Mouse (Mus musculus) stomach, postnatal 0 days (tissue): ENCODE measurements around the gene Fkbp1b. TPM values are rescaled to one million over a fixed set of nuclear protein-coding genes. Genes with fewer than 3 reads are reported as not detected.
A peak's percentile ranks its signal among the peaks of the same experiment; 100 is the strongest.

Source experiments
- ATAC-seq: fragments of 200-750 bp; cut with Nextera tagmentation; 2 replicates; pipeline ENCODE4 v1.8.0; 2017; ENCODE audit not compliant: low FRiP score, low TSS enrichment
- DNase-seq: peaks from one replicate; pipeline ENCODE4 v3.0.0-alpha.2; 2016; ENCODE audit warnings: low spot score
- H3K27ac ChIP-seq: fragments of 300-500 bp; sonication (generic); replicated peaks from 2 replicates; pipeline ENCODE4 v1.5.1; 2014; ENCODE audit warnings: mild to moderate bottlenecking, control low read depth
- H3K27me3 ChIP-seq: fragments of 300-500 bp; sonication (generic); 2 replicates; pipeline ENCODE4 v1.6.1; 2014; ENCODE audit warnings: low read length; ENCODE audit not compliant: control insufficient read depth, insufficient read depth
- H3K36me3 ChIP-seq: fragments of 300-500 bp; sonication (generic); 2 replicates; pipeline ENCODE4 v1.6.1; 2014; ENCODE audit warnings: low read length, mixed read lengths; ENCODE audit not compliant: control insufficient read depth, insufficient read depth
- H3K4me1 ChIP-seq: fragments of 300-500 bp; sonication (generic); replicated peaks from 2 replicates; pipeline ENCODE4 v1.6.1; 2014; ENCODE audit warnings: antibody characterized with exemption; ENCODE audit not compliant: control insufficient read depth, insufficient read depth
- H3K4me2 ChIP-seq: fragments of 300-500 bp; sonication (generic); replicated peaks from 2 replicates; pipeline ENCODE4 v1.6.1; 2014; ENCODE audit warnings: low read depth, mild to moderate bottlenecking, control low read depth, moderate library complexity
- H3K4me3 ChIP-seq: fragments of 300-500 bp; sonication (generic); 2 replicates; pipeline ENCODE4 v1.5.1; 2014; ENCODE audit warnings: low read depth, low read length, control low read depth
- H3K9ac ChIP-seq: fragments of 300-500 bp; sonication (generic); 2 replicates; pipeline ENCODE4 v1.6.1; 2014; ENCODE audit warnings: mild to moderate bottlenecking, low read length, control low read depth, mixed read lengths
- H3K9me3 ChIP-seq: fragments of 300-500 bp; sonication (generic); 2 replicates; pipeline ENCODE4 v1.6.1; 2016; ENCODE audit warnings: low read length; ENCODE audit not compliant: control insufficient read depth
- CTCF ChIP-seq: IDR thresholded peaks from 2 replicates; pipeline ENCODE4 v1.5.1; 2016; ENCODE audit warnings: antibody characterized with exemption, low read depth, mild to moderate bottlenecking, moderate library complexity
- EP300 ChIP-seq: optimal IDR thresholded peaks from 2 replicates; pipeline ENCODE3; 2016; ENCODE audit warnings: antibody characterized with exemption
- WGBS: fragments of 180-500 bp; shearing (Covaris S2); extraction: QIAGEN DNeasy Blood & Tissue Kit; methylation state at CpG from one replicate; pipeline ENCODE4 v1.1.7; 2014; 5-methylcytosine and 5-hydroxymethylcytosine counted together
- polyA plus RNA-seq: library from polyadenylated mRNA; unstranded; fragments of >200 nt; fragmentation: Nextera tagmentation; extraction: Ambion mirVana; gene quantifications from 2 replicates; pipeline ENCODE4 v1.2.1, GENCODE M21; 2015

Fkbp1b gene
- polyA plus RNA-seq, 1 experiment from 2014 or later = 8.3 TPM

- Histone ChIP-seq H3K36me3 (no peaks in the 10 kb centered on the region), H3K4me1 (no peaks in the 10 kb centered on the region; the same call in 1 of the 2 replicates), H3K27ac (no peak overlapping the region), H3K9me3 (no peaks in the 10 kb centered on the region), H3K4me2 (no peak overlapping the region), H3K27me3 (no peaks in the 10 kb centered on the region), H3K9ac (no peak overlapping the region), H3K4me3 (no peak overlapping the region)
- ATAC-seq = no peak
- no peak for DNase-seq
- TF ChIP-seq CTCF = no peak
- WGBS = 88% methylated on average over 8 of the region's 8 CpGs
Observed at GRCm38 (mm10) chr12:4842456-4842855, 1.1 kb upstream of the Fkbp1b start.

- H3K27me3 ChIP-seq = no peaks in the 10 kb centered on the region
- no peaks in the 10 kb centered on the region for H3K36me3 ChIP-seq
- no peak for TF ChIP-seq EP300
- no peak for TF ChIP-seq CTCF
- WGBS = 1% methylated on average over 11 of the region's 11 CpGs
- no peaks in the 10 kb centered on the region; the same call in 1 of the 2 replicates for H3K4me1 ChIP-seq
- H3K9me3 ChIP-seq = no peaks in the 10 kb centered on the region
- DNase-seq (no peak), ATAC-seq (no peak)
- peak overlapping the region; percentile 67; the same call in 1 of the 2 replicates for H3K9ac ChIP-seq
- H3K4me2 ChIP-seq = peak overlapping the region; percentile 100
- peak overlapping the region; percentile 69 for H3K4me3 ChIP-seq
- H3K27ac ChIP-seq = no peak overlapping the region
Observed at GRCm38 (mm10) chr12:4840741-4841140, 650 bp downstream of the Fkbp1b start.

DNA sequence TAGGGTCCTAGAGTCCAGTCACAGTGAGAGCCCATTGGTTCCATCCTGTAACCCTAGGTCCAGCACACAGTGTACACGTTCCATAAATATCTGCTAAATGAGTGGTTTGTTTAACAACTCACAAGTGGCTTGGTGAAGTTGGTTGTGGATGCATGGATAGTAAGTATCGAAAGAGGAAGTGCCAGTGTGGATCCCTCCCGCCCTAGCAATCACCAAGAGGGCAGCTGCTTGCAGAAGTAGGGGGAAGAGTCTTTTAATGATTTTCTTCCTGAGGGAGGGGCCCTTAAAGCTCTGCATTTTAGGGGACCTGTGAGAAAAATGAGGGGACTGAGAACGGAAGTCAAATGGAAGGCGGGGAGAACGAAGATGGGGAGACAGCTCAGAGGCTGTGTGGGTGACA is 1.4 kb downstream of the Fkbp1b start:
- Histone ChIP-seq H3K9ac (no peak overlapping the region), H3K4me3 (no peak overlapping the region), H3K36me3 (no peaks in the 10 kb centered on the region), H3K9me3 (no peaks in the 10 kb centered on the region), H3K27me3 (no peaks in the 10 kb centered on the region), H3K4me2 (no peak overlapping the region), H3K27ac (no peak overlapping the region), H3K4me1 (no peaks in the 10 kb centered on the region; the same call in 1 of the 2 replicates)
- no peak for ATAC-seq
- 66% methylated on average over 6 of the region's 6 CpGs for WGBS
- no peak for DNase-seq
- TF ChIP-seq CTCF (no peak), EP300 (no peak)

DNA sequence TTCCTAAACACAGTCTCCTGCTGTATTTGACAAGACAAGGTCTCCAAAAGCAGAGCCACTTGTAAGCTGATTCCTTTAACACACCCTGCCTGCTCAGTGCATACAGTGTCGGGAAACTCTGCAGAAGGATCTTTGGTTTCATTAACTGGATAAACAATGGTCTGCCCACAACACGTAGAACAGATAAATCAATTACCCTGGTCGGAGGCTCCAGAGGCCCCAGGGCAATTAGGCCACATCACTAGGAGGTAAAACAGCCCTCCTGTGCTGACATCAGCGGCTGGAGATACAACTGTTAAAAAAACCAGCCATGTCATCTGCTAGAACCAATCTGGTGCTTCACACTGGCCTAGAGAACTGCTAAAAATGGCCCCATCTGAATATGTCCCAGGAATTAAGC is 4.4 kb downstream of the Fkbp1b start:
- DNase-seq (no peak), ATAC-seq (no peak)
- H3K27me3 ChIP-seq = no peaks in the 10 kb centered on the region
- no peaks in the 10 kb centered on the region for H3K9me3 ChIP-seq
- 33% methylated on average over 4 of the region's 4 CpGs for WGBS
- no peaks in the 10 kb centered on the region; the same call in 1 of the 2 replicates for H3K4me1 ChIP-seq
- no peak overlapping the region for H3K4me2 ChIP-seq
- no peaks in the 10 kb centered on the region for H3K36me3 ChIP-seq
- no peak overlapping the region for H3K4me3 ChIP-seq
- no peak overlapping the region for H3K27ac ChIP-seq
- no peak overlapping the region for H3K9ac ChIP-seq
- no peak for TF ChIP-seq CTCF
- no peak for TF ChIP-seq EP300

- H3K9ac ChIP-seq = no peak overlapping the region
- no peak for DNase-seq
- 80% methylated on average over 3 of the region's 3 CpGs for WGBS
- H3K27ac ChIP-seq = no peak overlapping the region
- H3K4me2 ChIP-seq = no peak overlapping the region
- H3K4me3 ChIP-seq = no peak overlapping the region
- H3K27me3 ChIP-seq = no peaks in the 10 kb centered on the region
- H3K4me1 ChIP-seq = no peaks in the 10 kb centered on the region
- no peaks in the 10 kb centered on the region for H3K36me3 ChIP-seq
- no peak for ATAC-seq
- TF ChIP-seq EP300 = no peak
- no peak for TF ChIP-seq CTCF
- H3K9me3 ChIP-seq = no peaks in the 10 kb centered on the region
Observed at GRCm38 (mm10) chr12:4827256-4827655, 14.1 kb downstream of the Fkbp1b start.

DNA sequence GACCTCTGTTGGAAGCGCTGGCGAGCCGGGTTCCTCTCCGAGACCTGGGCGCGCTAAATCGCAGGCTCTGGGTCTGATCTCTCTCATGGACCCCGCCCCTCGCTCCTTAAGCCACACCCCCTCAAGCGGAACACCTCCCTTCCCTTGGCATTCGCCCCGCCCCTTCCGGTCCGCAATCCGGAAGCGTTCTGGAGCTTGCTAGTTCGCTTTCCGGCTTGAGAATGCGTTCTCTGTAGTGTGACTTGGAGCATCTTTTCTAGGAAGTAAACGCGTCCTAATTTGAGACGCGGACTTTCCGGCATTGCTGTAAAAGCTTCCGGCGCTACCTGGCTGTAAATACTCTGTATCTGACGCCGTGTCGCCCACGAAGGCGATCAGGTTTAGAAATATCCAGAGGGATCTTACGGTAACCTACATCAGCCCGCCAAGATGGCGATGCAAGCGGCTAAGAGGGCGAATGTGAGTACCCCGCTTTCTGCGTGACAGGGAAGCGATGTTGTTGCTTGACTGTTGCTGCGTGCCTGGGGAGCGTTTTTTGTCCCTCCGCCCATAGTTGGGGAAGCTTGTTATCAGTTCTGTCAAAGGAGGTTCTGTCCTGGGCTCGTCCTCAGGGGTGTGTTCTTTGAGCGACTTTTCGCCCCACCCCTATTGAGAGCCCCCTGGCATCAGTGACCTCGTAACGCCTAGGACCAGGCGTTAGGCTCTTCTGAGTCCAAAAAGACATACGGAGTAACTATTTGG is 23.9 kb downstream of the Fkbp1b start, which contains the start of gene Sf3b6:
Sf3b6 (plus strand) TSS at position 184 of the 741 bp plus-strand sequence.
- no peak for TF ChIP-seq EP300
- no peak for TF ChIP-seq CTCF
- ATAC-seq = peak; percentile 98
- Histone ChIP-seq H3K4me2 (peak within 1 kb of the TSS; percentile 78), H3K27ac (peak within 1 kb of the TSS; percentile 94), H3K4me1 (no peaks in the 10 kb centered on the region), H3K27me3 (no peaks in the 10 kb centered on the region), H3K4me3 (peak within 1 kb of the TSS; percentile 58), H3K36me3 (peaks cover 3% of the 10 kb centered on the region; the same call in 1 of the 2 replicates), H3K9me3 (no peaks in the 10 kb centered on the region), H3K9ac (peak within 1 kb of the TSS; percentile 86)
- peak; percentile 99 for DNase-seq
- WGBS = under 1% methylated on average over 49 of the region's 49 CpGs
